Mouse (Mus musculus): Measurements from ENCODE around the gene Nat10. TPM values are rescaled to one million over a fixed set of nuclear protein-coding genes. Genes with fewer than 3 reads are reported as not detected.

The Nat10 gene
- polyA plus RNA-seq, 1 experiment from 2014 or later, result 23.7 TPM

DNA sequence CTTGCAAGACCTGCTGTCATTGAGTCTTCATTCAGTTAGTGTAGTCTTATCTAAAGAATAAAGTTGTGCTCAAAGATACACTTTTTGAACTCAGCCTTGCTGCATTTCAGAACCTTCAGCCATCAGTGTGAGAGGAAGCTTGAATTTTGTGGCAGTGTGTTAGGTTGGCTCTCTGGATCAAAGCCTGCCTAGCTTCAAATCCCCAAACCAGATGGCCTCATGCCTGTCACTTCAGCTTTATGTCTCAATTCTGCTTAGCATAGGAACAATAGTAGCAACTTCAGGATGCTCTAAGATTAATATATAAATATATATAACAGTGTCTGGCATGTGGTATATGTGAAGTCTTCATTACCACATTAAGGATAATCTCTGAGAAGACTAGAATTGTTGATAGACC is 73.2 kb downstream of the Nat10 start:
- peaks cover 17% of the 10 kb centered on the region for H3K4me1 ChIP-seq
- H3K4me3 ChIP-seq, result no peak overlapping the region
- no peaks in the 10 kb centered on the region for H3K27me3 ChIP-seq
- no peak overlapping the region for H3K27ac ChIP-seq
- H3K36me3 ChIP-seq, result no peaks in the 10 kb centered on the region
- H3K9me3 ChIP-seq, result no peaks in the 10 kb centered on the region
- ATAC-seq (ENCODE audit: borderline replicate concordance, extremely low read depth, low FRiP score, low TSS enrichment), result no peak
- no peak overlapping the region for H3K4me2 ChIP-seq
- no peak overlapping the region for H3K9ac ChIP-seq

DNA sequence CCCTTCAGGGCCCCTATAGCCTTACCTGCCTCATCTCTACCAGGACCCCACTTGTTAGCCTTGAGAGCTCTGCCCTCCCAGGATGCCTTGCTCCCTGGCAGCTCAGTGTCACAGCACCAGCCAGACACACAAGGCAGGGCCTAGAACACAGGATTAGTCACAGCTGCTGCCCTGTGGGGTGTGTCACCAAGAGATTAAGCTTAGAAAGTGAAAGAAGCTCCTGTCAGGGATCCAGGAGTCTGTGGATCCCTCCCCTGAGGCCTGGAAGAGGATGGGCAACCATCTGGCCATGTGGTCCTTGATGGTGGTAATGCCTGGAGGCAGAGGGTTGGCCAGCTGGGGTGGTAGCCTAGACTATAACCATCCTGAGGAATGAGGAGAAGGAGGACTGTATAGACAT is 73.9 kb downstream of the Nat10 start:
- Histone ChIP-seq H3K9ac (no peak overlapping the region), H3K36me3 (no peaks in the 10 kb centered on the region), H3K27ac (no peak overlapping the region), H3K4me2 (no peak overlapping the region), H3K4me3 (no peak overlapping the region), H3K9me3 (no peaks in the 10 kb centered on the region), H3K4me1 (peaks cover 19% of the 10 kb centered on the region), H3K27me3 (no peaks in the 10 kb centered on the region)
- no peak for ATAC-seq (ENCODE audit: borderline replicate concordance, extremely low read depth, low FRiP score, low TSS enrichment)

DNA sequence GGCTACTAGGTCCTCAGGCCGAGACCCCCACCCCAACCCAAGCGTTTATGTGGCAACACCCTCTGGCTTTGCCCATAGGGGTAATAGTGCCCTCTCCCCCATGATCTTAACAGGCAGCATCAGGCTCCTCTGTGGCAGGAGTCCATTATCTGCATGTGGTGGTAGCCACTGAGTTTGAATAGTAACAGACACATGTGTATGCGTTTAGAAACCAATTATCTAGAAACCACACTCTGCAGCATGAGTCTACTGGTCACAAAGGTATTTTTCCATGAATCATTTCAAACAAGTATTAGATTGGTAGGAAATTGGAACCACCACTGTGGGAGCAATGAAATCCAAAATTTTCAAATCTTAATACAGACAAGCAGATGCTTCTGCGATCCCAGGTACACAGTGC is 75.5 kb downstream of the Nat10 start:
- Histone ChIP-seq H3K36me3 (no peaks in the 10 kb centered on the region), H3K27ac (no peak overlapping the region), H3K9ac (no peak overlapping the region), H3K9me3 (no peaks in the 10 kb centered on the region), H3K4me3 (no peak overlapping the region), H3K4me1 (peaks cover 15% of the 10 kb centered on the region), H3K27me3 (no peaks in the 10 kb centered on the region), H3K4me2 (no peak overlapping the region)
- 85% methylated on average over 4 of the region's 4 CpGs for WGBS
- ATAC-seq (ENCODE audit: borderline replicate concordance, extremely low read depth, low FRiP score, low TSS enrichment), result no peak

DNA sequence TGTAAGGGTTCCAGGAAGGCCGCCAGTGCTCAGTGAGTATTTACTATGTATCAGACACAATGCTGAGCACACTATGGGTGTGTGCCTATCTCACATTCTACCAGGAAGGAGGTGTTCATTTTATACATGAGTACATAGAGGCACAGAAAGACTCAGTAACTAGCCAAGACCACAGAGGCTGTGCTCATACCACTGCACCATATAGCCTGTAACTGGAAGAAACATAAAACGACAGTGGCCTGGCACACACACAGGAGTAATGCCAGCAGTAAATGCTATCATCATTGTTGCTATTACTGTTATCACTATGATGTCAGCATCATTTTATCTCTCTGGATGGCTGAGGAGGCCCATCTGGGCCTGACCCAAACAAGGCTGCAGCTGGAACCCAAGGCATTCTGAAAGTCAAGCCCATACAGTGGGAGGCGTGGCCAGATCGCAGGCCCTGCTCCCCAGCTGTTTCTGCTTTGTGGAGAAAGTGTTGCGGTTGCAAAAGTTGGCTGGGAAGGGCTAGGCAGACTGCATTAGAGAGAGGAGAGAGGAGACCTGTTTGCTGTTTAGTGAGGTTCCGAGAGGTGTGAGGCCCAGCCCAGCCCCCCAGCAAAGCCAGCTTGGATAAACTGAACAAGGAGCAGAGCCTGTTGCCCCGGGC is 76.0 kb downstream of the Nat10 start:
- peak; percentile 85 for ATAC-seq (ENCODE audit: borderline replicate concordance, extremely low read depth, low FRiP score, low TSS enrichment)

DNA sequence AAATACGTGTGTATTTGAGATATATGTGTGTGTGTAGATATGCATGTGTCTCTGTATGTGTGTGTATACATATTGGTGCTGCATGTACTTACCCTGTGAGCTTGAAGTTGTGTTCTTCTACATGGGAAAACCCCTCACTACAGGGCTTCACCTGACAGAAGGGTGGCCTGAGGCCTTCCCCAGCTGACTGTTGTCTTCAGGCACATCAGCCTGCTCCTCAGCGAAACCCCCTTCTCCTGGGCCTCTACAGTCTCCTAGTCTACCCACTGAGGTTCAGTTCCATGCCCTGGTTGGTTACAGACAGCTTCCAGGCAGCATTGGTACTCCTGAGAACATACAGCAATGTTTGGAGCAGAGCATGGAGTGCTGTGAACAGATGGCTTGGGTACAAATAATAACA is 76.6 kb downstream of the Nat10 start:
- Histone ChIP-seq H3K9me3 (no peaks in the 10 kb centered on the region), H3K4me3 (no peak overlapping the region), H3K27me3 (no peaks in the 10 kb centered on the region), H3K4me1 (peaks cover 15% of the 10 kb centered on the region), H3K27ac (no peak overlapping the region), H3K9ac (no peak overlapping the region), H3K36me3 (no peaks in the 10 kb centered on the region), H3K4me2 (no peak overlapping the region)
- no peak for ATAC-seq (ENCODE audit: borderline replicate concordance, extremely low read depth, low FRiP score, low TSS enrichment)
- 72% methylated on average over 2 of the region's 2 CpGs for WGBS

More for the DNA sequence above, 76.0 kb downstream of the Nat10 start:
- H3K9me3 ChIP-seq, result no peaks in the 10 kb centered on the region
- no peaks in the 10 kb centered on the region for H3K36me3 ChIP-seq
- whole genome bisulfite sequencing, result 45% methylated on average over 7 of the region's 7 CpGs
- H3K4me3 ChIP-seq, result no peak overlapping the region
- H3K27me3 ChIP-seq, result no peaks in the 10 kb centered on the region
- no peak overlapping the region for H3K4me2 ChIP-seq
- no peak overlapping the region for H3K9ac ChIP-seq
- no peak overlapping the region for H3K27ac ChIP-seq
- peaks cover 15% of the 10 kb centered on the region for H3K4me1 ChIP-seq

DNA sequence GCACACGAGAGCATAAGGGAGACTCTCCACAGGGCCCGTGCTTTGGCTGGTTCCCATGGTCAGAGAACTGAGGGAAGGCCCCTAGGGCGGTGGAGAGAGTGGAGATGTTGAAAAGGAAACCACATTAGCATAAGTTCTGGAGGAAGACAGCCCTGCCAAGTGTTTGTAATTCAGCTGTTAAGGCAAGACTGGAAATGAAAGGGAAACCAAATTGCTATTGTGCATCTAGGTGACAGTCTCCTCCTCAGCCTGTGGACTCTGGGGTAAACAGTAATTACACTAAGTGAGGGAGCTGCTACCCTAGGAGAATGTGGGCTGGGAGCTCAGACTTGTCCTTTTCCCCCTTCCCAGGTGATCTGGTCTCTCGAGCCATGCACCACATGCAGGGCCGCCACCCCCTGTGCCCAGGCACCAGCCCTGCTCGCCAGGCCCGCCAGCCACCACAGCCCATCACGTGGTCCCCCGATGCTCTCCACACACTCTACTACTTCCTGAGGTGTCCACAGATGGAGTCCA is 78.1 kb downstream of the Nat10 start:
- WGBS, result 86% methylated on average over 9 of the region's 9 CpGs
- H3K4me2 ChIP-seq, result no peak overlapping the region
- H3K27me3 ChIP-seq, result no peaks in the 10 kb centered on the region
- H3K4me1 ChIP-seq, result peaks cover 18% of the 10 kb centered on the region
- ATAC-seq (ENCODE audit: borderline replicate concordance, extremely low read depth, low FRiP score, low TSS enrichment), result no peak
- H3K36me3 ChIP-seq, result no peaks in the 10 kb centered on the region
- peak overlapping the region; percentile 45 for H3K27ac ChIP-seq
- no peak overlapping the region for H3K4me3 ChIP-seq
- no peak overlapping the region for H3K9ac ChIP-seq
- H3K9me3 ChIP-seq, result no peaks in the 10 kb centered on the region

DNA sequence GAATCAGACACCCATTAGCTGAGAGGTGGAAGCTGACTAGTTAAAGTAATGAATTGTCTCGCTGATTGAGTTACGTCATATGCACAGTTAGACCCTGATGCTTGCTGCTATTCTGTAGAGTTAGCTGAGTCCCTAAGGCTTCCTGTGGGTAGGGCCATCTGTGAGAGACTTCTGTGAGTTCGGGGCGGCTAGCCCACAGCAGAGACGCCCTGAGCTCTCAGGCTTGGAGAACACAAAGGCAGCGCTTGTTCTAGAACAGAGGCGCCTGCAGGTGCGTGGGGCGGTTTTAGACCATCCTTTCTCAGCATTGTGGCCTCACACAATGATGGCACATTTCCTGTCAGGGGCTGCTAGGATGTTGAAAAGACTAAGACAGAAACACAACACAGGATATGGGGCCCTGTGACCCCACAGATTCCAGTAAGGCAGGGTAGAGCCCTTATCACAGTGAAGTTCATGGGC is 78.8 kb downstream of the Nat10 start:
- ATAC-seq (ENCODE audit: borderline replicate concordance, extremely low read depth, low FRiP score, low TSS enrichment), result 0 out of 2 replicates have a peak, but pooled peaks have one; percentile 10
- Histone ChIP-seq H3K4me2 (no peak overlapping the region), H3K36me3 (no peaks in the 10 kb centered on the region), H3K4me3 (no peak overlapping the region), H3K9ac (no peak overlapping the region), H3K9me3 (no peaks in the 10 kb centered on the region), H3K4me1 (peaks cover 22% of the 10 kb centered on the region), H3K27me3 (no peaks in the 10 kb centered on the region), H3K27ac (peak overlapping the region; percentile 45; the same call in 1 of the 2 replicates)
- WGBS, result 61% methylated on average over 9 of the region's 9 CpGs

DNA sequence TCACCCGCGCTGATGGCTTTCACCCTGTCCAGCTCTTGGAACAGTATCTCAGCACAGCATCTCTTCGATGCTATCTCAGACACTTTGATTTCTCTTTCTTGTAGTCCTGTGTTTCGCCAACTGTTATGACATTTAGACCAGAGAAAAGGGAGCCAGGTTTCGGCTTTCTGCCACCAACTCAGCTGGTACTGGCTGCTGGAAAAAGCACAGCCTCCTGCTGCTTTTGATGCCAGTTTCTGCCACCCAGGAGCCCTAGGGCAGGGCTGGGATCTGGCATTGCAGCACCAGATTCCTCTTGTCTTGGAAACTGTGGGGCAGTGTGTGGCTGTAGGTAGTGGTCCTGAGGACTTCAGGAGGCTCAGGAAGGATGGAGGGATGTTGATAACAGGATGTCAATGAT is 79.9 kb downstream of the Nat10 start:
- no peaks in the 10 kb centered on the region for H3K27me3 ChIP-seq
- peaks cover 26% of the 10 kb centered on the region for H3K4me1 ChIP-seq
- no peak overlapping the region for H3K9ac ChIP-seq
- H3K36me3 ChIP-seq, result no peaks in the 10 kb centered on the region
- H3K4me3 ChIP-seq, result no peak overlapping the region
- 82% methylated on average over 5 of the region's 5 CpGs for WGBS
- no peak for ATAC-seq (ENCODE audit: borderline replicate concordance, extremely low read depth, low FRiP score, low TSS enrichment)
- no peak overlapping the region for H3K27ac ChIP-seq
- no peaks in the 10 kb centered on the region for H3K9me3 ChIP-seq
- H3K4me2 ChIP-seq, result no peak overlapping the region

DNA sequence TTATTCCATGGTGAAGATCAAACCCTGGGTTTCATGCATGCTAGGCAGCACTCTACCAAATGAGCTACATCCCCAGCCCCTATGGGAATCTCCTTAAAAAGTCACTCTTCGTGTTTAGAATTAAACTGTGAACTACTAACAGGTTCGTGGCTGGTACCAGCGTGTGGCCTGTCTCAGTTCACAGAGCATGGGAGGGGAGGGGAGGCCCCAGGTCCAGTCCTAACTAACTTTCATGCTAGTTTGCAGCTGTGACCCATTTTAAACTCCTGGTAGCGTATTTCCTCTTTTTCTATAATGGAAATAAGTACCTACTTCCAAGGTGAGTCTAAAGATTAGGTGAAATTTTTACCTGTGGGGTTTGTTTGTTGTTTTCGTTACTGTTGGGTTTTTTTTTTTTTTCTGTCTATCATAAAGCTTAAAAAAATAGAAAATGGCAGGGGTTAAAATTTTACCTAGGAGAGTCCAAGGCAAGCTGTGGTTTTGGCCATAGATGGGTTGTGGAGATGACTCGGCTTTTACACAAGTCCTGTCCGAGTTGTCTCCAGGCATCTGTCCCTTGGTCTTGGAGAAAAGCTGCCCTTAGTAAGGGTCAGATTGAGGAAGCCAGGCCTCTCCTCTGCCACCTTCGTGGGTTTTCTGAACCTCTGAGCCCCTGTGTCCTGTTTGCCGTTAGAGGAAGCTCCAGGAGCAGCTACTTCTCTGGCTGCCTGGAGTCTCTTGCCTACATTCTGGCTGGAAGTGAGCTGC is 80.5 kb downstream of the Nat10 start:
- H3K36me3 ChIP-seq, result no peaks in the 10 kb centered on the region
- H3K27ac ChIP-seq, result no peak overlapping the region
- no peak overlapping the region for H3K4me3 ChIP-seq
- no peaks in the 10 kb centered on the region for H3K27me3 ChIP-seq
- H3K4me2 ChIP-seq, result no peak overlapping the region
- H3K9me3 ChIP-seq, result no peaks in the 10 kb centered on the region
- H3K9ac ChIP-seq, result no peak overlapping the region
- ATAC-seq (ENCODE audit: borderline replicate concordance, extremely low read depth, low FRiP score, low TSS enrichment), result no peak
- 77% methylated on average over 9 of the region's 9 CpGs for WGBS
- H3K4me1 ChIP-seq, result peaks cover 25% of the 10 kb centered on the region

DNA sequence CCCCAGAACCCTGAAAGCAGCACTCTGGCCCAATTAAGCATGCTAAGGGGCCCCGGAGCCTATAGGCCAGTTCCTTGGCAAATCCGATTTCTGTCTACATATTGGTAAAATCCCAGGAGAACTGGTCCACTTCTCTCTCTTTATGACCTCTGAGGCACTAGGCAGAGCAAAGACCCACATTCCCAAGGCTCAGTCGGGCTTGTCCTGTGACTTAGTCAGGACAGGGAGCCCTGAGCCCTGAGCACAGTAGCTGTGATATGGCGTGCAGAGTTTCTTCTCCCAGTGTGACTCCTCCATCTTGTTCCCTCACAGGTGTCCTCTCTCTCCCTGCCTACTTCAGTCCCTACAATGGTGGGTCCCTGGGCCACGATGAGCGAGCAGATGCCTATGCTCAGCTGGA is 82.6 kb downstream of the Nat10 start:
- Histone ChIP-seq H3K9ac (no peak overlapping the region), H3K36me3 (no peaks in the 10 kb centered on the region), H3K4me2 (no peak overlapping the region), H3K9me3 (no peaks in the 10 kb centered on the region), H3K4me1 (peaks cover 16% of the 10 kb centered on the region), H3K4me3 (no peak overlapping the region), H3K27me3 (no peaks in the 10 kb centered on the region), H3K27ac (no peak overlapping the region)
- WGBS, result 92% methylated on average over 6 of the region's 6 CpGs
- ATAC-seq (ENCODE audit: borderline replicate concordance, extremely low read depth, low FRiP score, low TSS enrichment), result no peak

DNA sequence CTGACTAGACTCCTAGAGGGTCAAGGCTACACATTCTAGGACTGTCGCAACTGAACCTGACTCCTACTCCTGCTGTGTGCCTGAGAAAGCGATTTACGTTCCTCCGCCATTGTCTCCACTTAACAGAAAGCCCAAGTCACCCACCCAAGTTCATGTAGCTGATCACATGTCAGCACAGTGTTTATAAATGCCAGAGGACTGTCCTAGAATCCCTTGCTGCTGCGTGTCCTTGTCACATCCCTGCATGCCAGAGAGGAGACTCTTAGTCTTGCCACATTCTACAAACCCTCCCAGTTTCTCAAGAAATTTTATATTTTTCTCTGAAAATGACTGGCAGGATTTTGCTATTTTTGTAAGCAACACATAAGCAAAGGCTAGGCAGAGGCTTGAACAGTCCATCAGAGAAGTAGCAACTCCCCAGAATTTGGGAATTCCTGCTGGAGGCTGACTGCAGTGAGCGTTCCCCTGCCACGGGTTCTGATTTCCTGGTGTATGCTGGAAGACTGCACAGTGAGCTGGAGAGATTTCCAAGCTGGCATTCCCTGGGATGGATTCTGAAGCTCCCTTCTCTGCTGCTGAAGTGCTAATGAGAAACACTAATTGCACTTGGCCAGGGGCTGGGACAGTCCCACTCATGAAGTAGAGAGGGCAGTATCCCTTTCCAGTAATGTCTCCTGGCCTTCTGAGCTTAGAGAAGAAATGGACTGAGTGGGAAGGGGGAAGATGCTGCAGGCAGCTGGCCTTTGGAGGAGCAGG is 83.3 kb downstream of the Nat10 start:
- no peaks in the 10 kb centered on the region for H3K27me3 ChIP-seq
- H3K9me3 ChIP-seq, result no peaks in the 10 kb centered on the region
- no peaks in the 10 kb centered on the region for H3K36me3 ChIP-seq
- H3K4me1 ChIP-seq, result peaks cover 12% of the 10 kb centered on the region
- ATAC-seq (ENCODE audit: borderline replicate concordance, extremely low read depth, low FRiP score, low TSS enrichment), result no peak
- no peak overlapping the region for H3K9ac ChIP-seq
- no peak overlapping the region for H3K4me2 ChIP-seq
- 66% methylated on average over 7 of the region's 7 CpGs for WGBS
- H3K4me3 ChIP-seq, result no peak overlapping the region
- H3K27ac ChIP-seq, result no peak overlapping the region

DNA sequence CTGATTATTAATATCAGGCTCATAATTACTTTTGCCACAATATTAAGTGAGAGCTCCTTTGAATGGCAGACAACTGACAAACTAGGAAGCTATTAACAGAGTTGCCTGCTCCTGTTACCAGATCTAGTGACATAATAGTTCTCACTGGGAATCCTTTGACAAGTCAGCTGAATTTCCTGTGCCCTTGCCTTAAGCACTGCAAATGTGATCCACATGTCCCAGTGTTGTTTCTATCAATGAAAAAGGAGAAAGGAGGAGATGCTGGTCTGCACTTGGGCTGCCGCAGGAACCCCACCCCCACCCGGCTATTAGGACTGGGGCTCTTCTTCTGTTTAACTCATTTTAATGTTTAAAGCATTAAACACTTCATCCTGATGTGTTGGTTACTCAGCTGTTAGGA is 84.3 kb downstream of the Nat10 start:
- Histone ChIP-seq H3K9me3 (no peaks in the 10 kb centered on the region), H3K4me3 (no peak overlapping the region), H3K9ac (no peak overlapping the region), H3K27me3 (no peaks in the 10 kb centered on the region), H3K4me1 (peaks cover 11% of the 10 kb centered on the region; the same call in 1 of the 2 replicates), H3K4me2 (no peak overlapping the region), H3K27ac (no peak overlapping the region), H3K36me3 (no peaks in the 10 kb centered on the region)
- ATAC-seq (ENCODE audit: borderline replicate concordance, extremely low read depth, low FRiP score, low TSS enrichment), result no peak
- WGBS, result 41% methylated on average over 2 of the region's 2 CpGs

Measured in lung, embryonic 15.5 days (tissue).